Mouse (Mus musculus) right cerebral cortex, postnatal 36 days (tissue): ENCODE data around the gene Vmn2r24.
"Not testable (repeated sequence)": the region's sequence is repeated elsewhere in the genome, so short reads cannot be mapped to it uniquely, and the experiment has no call there.

Source experiments
- DNase-seq, 2 experiments: peaks; one replicate each; pipeline ENCODE4 v3.0.0; 2022; ENCODE audit warnings: low spot score in 2 of 2, mixed read lengths in 1 of 2

Vmn2r24 gene

GRCm38 (mm10) chr6:123778579-123778978 lies at the start of gene Vmn2r24:
TSS of gene Vmn2r24 (plus strand) at chr6:123778879.
- no peak for DNase-seq

- no peak for DNase-seq
Measured at GRCm38 (mm10) chr6:123770031-123770430, 8.6 kb upstream of the Vmn2r24 start.

GRCm38 (mm10) chr6:123784857-123785256 lies 6.2 kb downstream of the Vmn2r24 start:
- DNase-seq, result no peak

- no peak for DNase-seq
Measured at GRCm38 (mm10) chr6:123793746-123794145, 15.1 kb downstream of the Vmn2r24 start.

GRCm38 (mm10) chr6:123810291-123810690 lies 31.6 kb downstream of the Vmn2r24 start:
- DNase-seq, result not testable (repeated sequence)

GRCm38 (mm10) chr6:123819951-123820350 lies 41.3 kb downstream of the Vmn2r24 start:
- DNase-seq, result no peak

GRCm38 (mm10) chr6:123853363-123853762 lies 74.7 kb downstream of the Vmn2r24 start, which contains the start of gene Vmn2r25:
TSS of gene Vmn2r25 (minus strand) at chr6:123853463.
- not testable (repeated sequence) for DNase-seq
